Mouse (Mus musculus): ENCODE measurements at regions not wholly inside any gene's neighbourhood (a gene's known extent, or its start where the extent isn't known, plus 50 kb on each side); places are given as distances from the start of the nearest gene placed in this dataset.
"Not testable (repeated sequence)": the region's sequence is repeated elsewhere in the genome, so short reads cannot be mapped to it uniquely, and the experiment has no call there.

GRCm38 (mm10) chr6:22668190-22668975 is 206.9 kb upstream of the Ptprz1 start:
- Histone ChIP-seq H3K27ac (ENCODE audit: control insufficient read depth, insufficient read depth, low read depth, low read length) (no peak overlapping the region), H3K36me3 (ENCODE audit: control insufficient read depth, insufficient read depth, low read length) (no peaks in the 10 kb centered on the region), H3K4me3 (ENCODE audit: control insufficient read depth, low read depth, low read length) (no peak overlapping the region), H3K4me1 (ENCODE audit: control insufficient read depth, insufficient read depth, low read length) (no peaks in the 10 kb centered on the region), H3K27me3 (ENCODE audit: control insufficient read depth, insufficient read depth, low read length) (no peaks in the 10 kb centered on the region)
- TF ChIP-seq CTCF (IDR thresholded peaks at IDR 0.05; ENCODE audit: control insufficient read depth, insufficient read depth, insufficient replicate concordance, low read depth, low read length) (no peak), POLR2A (IDR thresholded peaks at IDR 0.05; ENCODE audit: control insufficient read depth, low read depth, low read length) (no peak)

DNA sequence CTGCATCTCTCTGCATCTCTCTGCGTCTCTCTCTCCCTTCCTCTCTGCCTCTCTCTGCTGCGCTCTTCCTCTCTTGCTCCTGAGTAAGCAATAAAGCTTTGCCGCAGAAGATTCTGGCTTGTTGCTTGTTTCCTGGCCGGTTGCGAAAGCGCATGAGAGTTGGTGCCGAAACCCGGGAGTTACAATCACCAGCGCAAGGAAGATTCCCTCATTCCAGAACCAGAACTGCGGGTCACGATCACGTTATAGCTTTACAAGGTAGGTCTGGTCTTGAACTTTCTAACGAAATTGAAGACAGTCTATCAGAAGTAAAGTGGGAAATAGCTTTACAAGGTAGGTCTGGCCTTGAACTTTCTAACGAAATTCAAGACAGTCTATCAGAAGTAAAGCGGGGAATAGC is 217.9 kb upstream of the Ptprz1 start:
- H3K4me3 ChIP-seq (ENCODE audit: control insufficient read depth, low read depth, low read length); H3K4me1 ChIP-seq (ENCODE audit: control insufficient read depth, insufficient read depth, low read length); H3K27ac ChIP-seq (ENCODE audit: control insufficient read depth, insufficient read depth, low read depth, low read length); H3K27me3 ChIP-seq (ENCODE audit: control insufficient read depth, insufficient read depth, low read length); H3K36me3 ChIP-seq (ENCODE audit: control insufficient read depth, insufficient read depth, low read length): not testable (repeated sequence)

DNA sequence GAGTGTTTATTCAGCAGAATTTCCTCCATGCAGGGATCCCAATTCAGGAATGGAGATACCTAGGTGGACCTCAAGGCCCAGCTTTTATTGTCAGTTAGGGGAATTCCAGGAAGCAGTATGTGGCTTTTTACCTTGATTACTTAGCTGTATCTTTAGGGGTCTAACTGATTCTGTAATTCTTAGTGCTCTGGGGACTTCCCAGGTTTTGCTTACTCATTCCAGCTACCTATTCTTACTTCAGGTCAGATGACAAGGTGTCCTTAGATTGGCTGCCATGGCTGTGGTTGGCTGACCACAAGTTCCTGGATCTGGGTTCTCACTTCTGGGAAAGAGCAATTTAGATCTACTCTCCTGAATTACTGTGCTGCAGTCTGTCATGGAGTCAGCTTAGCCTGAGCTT is 235.2 kb upstream of the Ptprz1 start:
- Histone ChIP-seq H3K27me3 (ENCODE audit: control insufficient read depth, insufficient read depth, low read length) (no peaks in the 10 kb centered on the region), H3K36me3 (ENCODE audit: control insufficient read depth, insufficient read depth, low read length) (no peaks in the 10 kb centered on the region), H3K4me1 (ENCODE audit: control insufficient read depth, insufficient read depth, low read length) (no peaks in the 10 kb centered on the region), H3K27ac (ENCODE audit: control insufficient read depth, insufficient read depth, low read depth, low read length) (no peak overlapping the region), H3K4me3 (ENCODE audit: control insufficient read depth, low read depth, low read length) (no peak overlapping the region)
- TF ChIP-seq CTCF (IDR thresholded peaks at IDR 0.05; ENCODE audit: control insufficient read depth, insufficient read depth, insufficient replicate concordance, low read depth, low read length) = no peak
- no peak for TF ChIP-seq POLR2A (IDR thresholded peaks at IDR 0.05; ENCODE audit: control insufficient read depth, low read depth, low read length)

- H3K4me3 ChIP-seq (ENCODE audit: control insufficient read depth, low read depth, low read length) = no peak overlapping the region
- H3K27ac ChIP-seq (ENCODE audit: control insufficient read depth, insufficient read depth, low read depth, low read length) = no peak overlapping the region
- TF ChIP-seq CTCF (IDR thresholded peaks at IDR 0.05; ENCODE audit: control insufficient read depth, insufficient read depth, insufficient replicate concordance, low read depth, low read length) (no peak), POLR2A (IDR thresholded peaks at IDR 0.05; ENCODE audit: control insufficient read depth, low read depth, low read length) (no peak)
- H3K36me3 ChIP-seq (ENCODE audit: control insufficient read depth, insufficient read depth, low read length) = no peaks in the 10 kb centered on the region
- H3K4me1 ChIP-seq (ENCODE audit: control insufficient read depth, insufficient read depth, low read length) = no peaks in the 10 kb centered on the region
- no peaks in the 10 kb centered on the region for H3K27me3 ChIP-seq (ENCODE audit: control insufficient read depth, insufficient read depth, low read length)
Observed at GRCm38 (mm10) chr6:22635141-22635540, 240.2 kb upstream of the Ptprz1 start.

DNA sequence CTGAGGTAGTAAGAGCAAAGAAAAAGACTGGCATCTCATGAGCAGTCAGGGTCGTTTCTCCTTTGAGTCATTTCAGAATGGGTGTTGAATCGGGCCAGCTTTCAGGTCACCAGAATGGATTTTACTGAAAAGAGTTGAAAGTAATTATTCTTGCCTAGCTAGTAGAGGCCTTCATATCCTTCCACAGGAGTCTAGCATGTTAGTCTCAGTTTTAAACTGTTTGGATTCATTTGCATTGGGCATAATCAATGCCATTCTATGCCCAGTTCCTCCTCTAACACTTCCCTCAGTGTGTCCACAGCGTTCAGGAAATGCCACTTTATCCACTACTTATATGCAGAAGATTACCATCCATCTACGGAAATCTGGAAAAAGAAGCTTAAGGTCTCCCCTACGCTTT is 240.6 kb upstream of the Ptprz1 start:
- Histone ChIP-seq H3K27ac (ENCODE audit: control insufficient read depth, insufficient read depth, low read depth, low read length) (no peak overlapping the region), H3K27me3 (ENCODE audit: control insufficient read depth, insufficient read depth, low read length) (no peaks in the 10 kb centered on the region), H3K4me1 (ENCODE audit: control insufficient read depth, insufficient read depth, low read length) (no peaks in the 10 kb centered on the region), H3K4me3 (ENCODE audit: control insufficient read depth, low read depth, low read length) (no peak overlapping the region), H3K36me3 (ENCODE audit: control insufficient read depth, insufficient read depth, low read length) (no peaks in the 10 kb centered on the region)
- TF ChIP-seq CTCF (IDR thresholded peaks at IDR 0.05; ENCODE audit: control insufficient read depth, insufficient read depth, insufficient replicate concordance, low read depth, low read length) = no peak
- no peak for TF ChIP-seq POLR2A (IDR thresholded peaks at IDR 0.05; ENCODE audit: control insufficient read depth, low read depth, low read length)

DNA sequence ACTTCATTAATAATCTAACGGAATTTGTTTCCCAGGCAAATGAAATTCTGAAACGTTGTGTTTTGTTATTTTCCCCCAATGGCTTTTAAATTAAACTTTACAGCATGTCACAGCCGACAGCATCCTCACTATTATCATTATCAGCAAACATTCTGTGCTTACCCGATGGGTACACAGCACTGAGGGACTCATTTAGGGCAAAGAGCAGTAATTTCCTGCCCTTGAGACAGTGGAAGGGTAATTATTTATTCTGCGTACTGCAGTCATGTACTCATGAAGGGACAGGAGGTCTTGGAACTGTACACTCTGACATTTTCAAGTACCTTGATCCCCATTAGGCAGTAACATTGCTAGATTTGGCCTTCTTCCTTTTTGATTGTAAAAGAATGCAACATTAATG is 235.5 kb upstream of the Fam3c start:
- no peaks in the 10 kb centered on the region for H3K27me3 ChIP-seq (ENCODE audit: control insufficient read depth, insufficient read depth, low read length)
- H3K4me1 ChIP-seq (ENCODE audit: control insufficient read depth, insufficient read depth, low read length) = no peaks in the 10 kb centered on the region
- H3K4me3 ChIP-seq (ENCODE audit: control insufficient read depth, low read depth, low read length) = no peak overlapping the region
- no peaks in the 10 kb centered on the region for H3K36me3 ChIP-seq (ENCODE audit: control insufficient read depth, insufficient read depth, low read length)
- H3K27ac ChIP-seq (ENCODE audit: control insufficient read depth, insufficient read depth, low read depth, low read length) = no peak overlapping the region
- TF ChIP-seq POLR2A (IDR thresholded peaks at IDR 0.05; ENCODE audit: control insufficient read depth, low read depth, low read length) = no peak
- TF ChIP-seq CTCF (IDR thresholded peaks at IDR 0.05; ENCODE audit: control insufficient read depth, insufficient read depth, insufficient replicate concordance, low read depth, low read length) = no peak

DNA sequence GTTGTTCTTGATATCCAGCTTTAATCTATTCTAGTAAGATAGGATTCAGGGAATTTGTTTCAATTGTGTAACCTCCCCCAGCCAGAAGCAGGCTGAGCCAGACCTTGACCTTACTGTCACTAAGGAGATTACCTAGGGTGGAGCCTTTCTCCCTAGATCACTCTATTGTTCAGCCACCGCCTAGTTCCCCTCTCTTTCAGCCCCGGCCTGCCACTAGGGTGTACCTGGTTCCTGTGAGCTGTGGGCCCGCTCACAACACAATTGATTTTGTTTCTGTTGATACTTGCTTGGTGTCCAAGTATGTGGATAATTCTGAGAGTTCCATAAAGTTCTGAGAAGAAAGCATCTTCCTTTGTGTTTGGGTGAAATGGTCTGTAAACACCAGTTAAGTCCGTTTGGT is 228.8 kb upstream of the Fam3c start:
- Histone ChIP-seq H3K36me3 (ENCODE audit: control insufficient read depth, insufficient read depth, low read length) (no peaks in the 10 kb centered on the region), H3K4me3 (ENCODE audit: control insufficient read depth, low read depth, low read length) (no peak overlapping the region), H3K27ac (ENCODE audit: control insufficient read depth, insufficient read depth, low read depth, low read length) (no peak overlapping the region), H3K4me1 (ENCODE audit: control insufficient read depth, insufficient read depth, low read length) (no peaks in the 10 kb centered on the region), H3K27me3 (ENCODE audit: control insufficient read depth, insufficient read depth, low read length) (no peaks in the 10 kb centered on the region)
- TF ChIP-seq POLR2A (IDR thresholded peaks at IDR 0.05; ENCODE audit: control insufficient read depth, low read depth, low read length) (no peak), CTCF (IDR thresholded peaks at IDR 0.05; ENCODE audit: control insufficient read depth, insufficient read depth, insufficient replicate concordance, low read depth, low read length) (no peak)

DNA sequence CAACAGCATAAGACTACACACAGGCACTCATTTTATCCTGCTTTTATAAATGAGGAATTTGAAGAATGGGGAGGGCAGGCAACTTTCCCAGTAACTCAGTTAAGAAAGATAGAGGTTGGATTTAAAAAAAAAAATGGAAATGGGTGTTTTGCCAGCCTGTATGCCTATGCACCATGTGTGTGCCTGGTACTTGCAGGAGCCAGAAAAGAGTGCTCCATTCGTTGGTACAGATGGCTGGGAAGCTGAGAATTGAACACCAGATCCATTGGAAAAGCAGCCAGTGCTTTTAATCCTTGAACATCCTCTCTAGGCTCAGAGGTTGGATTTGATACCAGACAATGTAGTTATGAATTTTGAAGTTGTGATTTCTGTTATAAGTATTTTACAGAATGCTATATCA is 216.9 kb upstream of the Fam3c start:
- Histone ChIP-seq H3K4me3 (ENCODE audit: control insufficient read depth, low read depth, low read length) (no peak overlapping the region), H3K27ac (ENCODE audit: control insufficient read depth, insufficient read depth, low read depth, low read length) (no peak overlapping the region), H3K36me3 (ENCODE audit: control insufficient read depth, insufficient read depth, low read length) (no peaks in the 10 kb centered on the region), H3K4me1 (ENCODE audit: control insufficient read depth, insufficient read depth, low read length) (no peaks in the 10 kb centered on the region), H3K27me3 (ENCODE audit: control insufficient read depth, insufficient read depth, low read length) (no peaks in the 10 kb centered on the region)
- TF ChIP-seq POLR2A (IDR thresholded peaks at IDR 0.05; ENCODE audit: control insufficient read depth, low read depth, low read length) (no peak), CTCF (IDR thresholded peaks at IDR 0.05; ENCODE audit: control insufficient read depth, insufficient read depth, insufficient replicate concordance, low read depth, low read length) (no peak)

Measured in testis, adult 2 months (tissue).